Mouse (Mus musculus) ES-E14 (cell line): ENCODE measurements around the gene Pkp3.

Source experiments
- CHD2 ChIP-seq: IDR thresholded peaks from 2 replicates; pipeline ENCODE4 v1.6.1; 2014; ENCODE audit warnings: mild to moderate bottlenecking, low read depth, low read length, inconsistent platforms
- HCFC1 ChIP-seq: IDR thresholded peaks from 2 replicates; pipeline ENCODE4 v1.6.1; 2012; ENCODE audit warnings: low read length, inconsistent platforms, borderline replicate concordance; ENCODE audit not compliant: insufficient read depth

- no peak for TF ChIP-seq CHD2
- no peak for TF ChIP-seq HCFC1
Measured at GRCm38 (mm10) chr7:141055785-141056184, 22.2 kb upstream of the Pkp3 start.
